Comparison of ENCODE assay signal across 9 mouse cellular contexts in the genomic region with DNA sequence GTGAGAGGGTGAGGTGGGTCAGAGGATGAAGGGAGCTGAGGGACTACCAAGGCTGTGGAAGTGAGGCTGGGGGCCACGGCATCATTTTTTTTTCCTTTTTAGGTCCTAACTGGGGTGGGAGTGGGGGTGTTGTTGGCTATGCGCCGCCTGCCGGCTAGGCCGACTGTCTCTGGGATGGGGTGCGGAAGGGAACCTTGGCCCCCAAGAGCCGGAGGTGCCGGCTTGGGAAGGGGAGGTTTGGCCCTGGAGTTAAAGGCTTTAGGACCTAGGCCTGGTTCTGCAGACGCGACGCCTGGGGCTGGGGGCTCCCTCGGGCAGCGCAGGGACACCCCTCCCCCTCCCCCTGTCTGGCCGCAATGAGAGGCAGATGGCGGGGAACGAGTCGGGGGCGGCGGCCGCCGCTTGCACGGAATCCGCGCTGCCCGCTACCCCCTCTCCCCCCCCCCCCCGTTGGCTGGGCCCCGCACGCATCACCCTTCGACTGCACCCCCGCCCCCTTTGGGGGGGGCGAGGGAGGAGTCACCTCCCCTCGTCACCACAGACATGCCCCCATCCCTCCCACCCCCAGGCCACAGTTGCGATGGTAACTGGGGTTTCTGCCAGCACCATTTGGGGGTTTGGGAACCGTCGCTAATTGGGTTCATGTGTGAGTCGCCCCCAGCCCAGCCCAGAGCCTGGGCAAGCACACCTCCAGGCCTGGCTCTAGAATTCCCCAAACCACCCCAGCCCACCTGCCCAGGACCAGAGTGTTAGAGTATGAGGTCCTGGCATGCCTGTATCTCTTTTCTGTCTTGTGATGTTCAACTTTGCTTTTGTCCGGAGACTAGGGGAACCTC. TPM values are rescaled to one million over a fixed set of nuclear protein-coding genes. Genes with fewer than 3 reads are reported as not detected.
DNase-seq lines count a peak whose midpoint lies in the region; ATAC-seq lines count a peak whose summit lies in the region.
"Had no signal": no experiment of that assay in that cellular context is flagged by ENCODE, and none has a peak within 500 bp of the region (broad histone marks: within the 10 kb centered on the region; RNA-seq: fewer than 3 reads in every experiment).

No protein-coding gene starts in this region.

- H3K4me1 ChIP-seq in megakaryocyte, embryonic 14.5 days, result peaks cover 33% of the 10 kb centered on the region
- H3K4me1 ChIP-seq in midbrain, embryonic 14.5 days (ENCODE audit: control insufficient read depth, insufficient read depth, low read length), result peaks cover 26% of the 10 kb centered on the region

- H3K27ac ChIP-seq in midbrain, embryonic 14.5 days (replicated peaks; ENCODE audit: low read depth, low read length), result peak overlapping the region; percentile 45; the same call in 1 of the 2 replicates

- peak overlapping the region; percentile 8 for H3K4me3 ChIP-seq in megakaryocyte, embryonic 14.5 days (replicated peaks)
- H3K4me3 ChIP-seq in midbrain, embryonic 14.5 days (replicated peaks; ENCODE audit: low read depth, low read length), result peak overlapping the region; percentile 40

- 1% methylated on average over 31 of the region's 37 CpGs for WGBS in midbrain, embryonic 14.5 days

- DNase-seq in embryo, embryonic 9.5 days (ENCODE audit: extremely low spot score), result peak; percentile 74
- peak; percentile 28 to 43 for DNase-seq in heart, adult 9 months (ENCODE audit: low spot score in 2 of 2)
- peak; percentile 47 for DNase-seq in kidney, postnatal 14 days
- DNase-seq in midbrain, embryonic 14.5 days, result peak; percentile 73
- no peak for DNase-seq in cerebellum, adult 8-10 months

- H3K9ac ChIP-seq in midbrain, embryonic 14.5 days (replicated peaks; ENCODE audit: low read length), result peak overlapping the region; percentile 41

- no peaks in the 10 kb centered on the region for H3K36me3 ChIP-seq in megakaryocyte, embryonic 14.5 days (replicated peaks; ENCODE audit: low read length)
- no peaks in the 10 kb centered on the region for H3K36me3 ChIP-seq in midbrain, embryonic 14.5 days (ENCODE audit: control insufficient read depth, insufficient read depth, low read length)

- H3K4me2 ChIP-seq in midbrain, embryonic 14.5 days (ENCODE audit: low read length), result peak overlapping the region; percentile 74

- H3K27me3 ChIP-seq in megakaryocyte, embryonic 14.5 days (replicated peaks), result peaks cover 80% of the 10 kb centered on the region
- peaks cover 16% of the 10 kb centered on the region for H3K27me3 ChIP-seq in midbrain, embryonic 14.5 days (ENCODE audit: control insufficient read depth, insufficient read depth, low read length)

- no peaks in the 10 kb centered on the region for H3K9me3 ChIP-seq in megakaryocyte, embryonic 14.5 days
- no peaks in the 10 kb centered on the region for H3K9me3 ChIP-seq in midbrain, embryonic 14.5 days (ENCODE audit: control insufficient read depth, low read length)

- ATAC-seq in megakaryocyte, adult 5-6 weeks (ENCODE audit: poor library complexity, severe bottlenecking), result no peak
- no peak; the same call in 1 of the 2 replicates for ATAC-seq in midbrain, embryonic 14.5 days (ENCODE audit: low FRiP score, low TSS enrichment)
- ATAC-seq in granulocyte monocyte progenitor cell, adult 5-6 weeks (replicated peaks; ENCODE audit: poor library complexity, severe bottlenecking), result no peak

RNA-seq across cellular contexts. Expression of a gene that starts 2.5 kb away (rescaled TPM):
- 0.08 TPM in 1 of 2 replicates, not detected in the other for polyA plus RNA-seq in megakaryocyte, embryonic 14.5 days (2012; ENCODE audit: insufficient read depth, low replicate concordance)
- total RNA-seq in megakaryocyte, adult 5-6 weeks (2015), result not detected in 2 replicates
- total RNA-seq in megakaryocyte, adult 5-6 weeks (2017), result not detected in 2 replicates
- 6.2 and 8.7 TPM in 2 replicates for polyA plus RNA-seq in midbrain, embryonic 14.5 days (2014; fragmentation: Nextera tagmentation; extraction: Ambion mirVana)
- total RNA-seq in granulocyte monocyte progenitor cell, adult 5-6 weeks (2014; fragmentation: Nextera tagmentation), result not detected in 2 replicates
- total RNA-seq in granulocyte monocyte progenitor cell, adult 5-6 weeks (2017), result not detected in 2 replicates
- total RNA-seq: neutrophil, adult 5-6 weeks had no signal

RNA-seq across cellular contexts. Expression of a gene that starts 28.4 kb away (rescaled TPM):
- polyA plus RNA-seq in megakaryocyte, embryonic 14.5 days (2012; ENCODE audit: insufficient read depth, low replicate concordance), result 0.61 and 1.4 TPM in 2 replicates
- total RNA-seq in megakaryocyte, adult 5-6 weeks (2015), result 1.1 and 1.6 TPM in 2 replicates
- 1.4 and 1.5 TPM in 2 replicates for total RNA-seq in megakaryocyte, adult 5-6 weeks (2017)
- polyA plus RNA-seq in midbrain, embryonic 14.5 days (2014; fragmentation: Nextera tagmentation; extraction: Ambion mirVana), result 6.5 and 11.2 TPM in 2 replicates
- total RNA-seq in granulocyte monocyte progenitor cell, adult 5-6 weeks (2014; fragmentation: Nextera tagmentation), result 4.1 and 7.6 TPM in 2 replicates
- total RNA-seq in granulocyte monocyte progenitor cell, adult 5-6 weeks (2017), result 2.4 and 3.3 TPM in 2 replicates

RNA-seq across cellular contexts. Expression of a gene that starts 36.8 kb away (rescaled TPM):
- 38.4 and 95.9 TPM in 2 replicates for polyA plus RNA-seq in megakaryocyte, embryonic 14.5 days (2012; ENCODE audit: insufficient read depth, low replicate concordance)
- 79.0 and 82.5 TPM in 2 replicates for total RNA-seq in megakaryocyte, adult 5-6 weeks (2015)
- 24.2 and 30.0 TPM in 2 replicates for total RNA-seq in megakaryocyte, adult 5-6 weeks (2017)
- 0.77 and 1.8 TPM in 2 replicates for polyA plus RNA-seq in midbrain, embryonic 14.5 days (2014; fragmentation: Nextera tagmentation; extraction: Ambion mirVana)
- 104 and 157 TPM in 2 replicates for total RNA-seq in granulocyte monocyte progenitor cell, adult 5-6 weeks (2014; fragmentation: Nextera tagmentation)
- total RNA-seq in granulocyte monocyte progenitor cell, adult 5-6 weeks (2017), result 40.9 and 42.4 TPM in 2 replicates

RNA-seq across cellular contexts. Expression of a gene that starts 41.5 kb away (rescaled TPM):
- not detected in 2 replicates for polyA plus RNA-seq in megakaryocyte, embryonic 14.5 days (2012; ENCODE audit: insufficient read depth, low replicate concordance)
- not detected in 2 replicates for total RNA-seq in megakaryocyte, adult 5-6 weeks (2015)
- total RNA-seq in megakaryocyte, adult 5-6 weeks (2017), result 0.15 TPM in 1 of 2 replicates, not detected in the other
- polyA plus RNA-seq in midbrain, embryonic 14.5 days (2014; fragmentation: Nextera tagmentation; extraction: Ambion mirVana), result 2.4 and 3.2 TPM in 2 replicates
- not detected in 2 replicates for total RNA-seq in granulocyte monocyte progenitor cell, adult 5-6 weeks (2014; fragmentation: Nextera tagmentation)
- not detected in 2 replicates for total RNA-seq in granulocyte monocyte progenitor cell, adult 5-6 weeks (2017)
- total RNA-seq: neutrophil, adult 5-6 weeks had no signal

RNA-seq across cellular contexts. Expression of a gene that starts 58.8 kb away (rescaled TPM):
- polyA plus RNA-seq in megakaryocyte, embryonic 14.5 days (2012; ENCODE audit: insufficient read depth, low replicate concordance), result 1.2 TPM in 1 of 2 replicates, not detected in the other
- total RNA-seq in megakaryocyte, adult 5-6 weeks (2015), result 0.40 TPM in 1 of 2 replicates, not detected in the other
- 0.44 TPM in 1 of 2 replicates, not detected in the other for total RNA-seq in megakaryocyte, adult 5-6 weeks (2017)
- polyA plus RNA-seq in midbrain, embryonic 14.5 days (2014; fragmentation: Nextera tagmentation; extraction: Ambion mirVana), result 0.19 and 0.20 TPM in 2 replicates
- not detected in 2 replicates for total RNA-seq in granulocyte monocyte progenitor cell, adult 5-6 weeks (2014; fragmentation: Nextera tagmentation)
- total RNA-seq in granulocyte monocyte progenitor cell, adult 5-6 weeks (2017), result not detected in 2 replicates
- total RNA-seq: neutrophil, adult 5-6 weeks had no signal
